Mouse (Mus musculus) cortical plate, adult 2 months (tissue): ENCODE measurements at regions not wholly inside any gene's neighbourhood (a gene's known extent, or its start where the extent isn't known, plus 50 kb on each side); places are given as distances from the start of the nearest gene placed in this dataset.

Experiments
- CTCF ChIP-seq: fragments of 200-500 bp; IDR thresholded peaks from 2 replicates; pipeline ENCODE4 v1.5.1; 2011; ENCODE audit warnings: mild to moderate bottlenecking, control low read depth, low read length; ENCODE audit not compliant: insufficient read depth; ENCODE audit errors: extremely low read depth
- POLR2A ChIP-seq: fragments of 200-500 bp; IDR thresholded peaks from 2 replicates; pipeline ENCODE4 v1.6.1; 2011; ENCODE audit warnings: mild to moderate bottlenecking, low read length, control low read depth; ENCODE audit not compliant: insufficient read depth; ENCODE audit errors: extremely low read depth

DNA sequence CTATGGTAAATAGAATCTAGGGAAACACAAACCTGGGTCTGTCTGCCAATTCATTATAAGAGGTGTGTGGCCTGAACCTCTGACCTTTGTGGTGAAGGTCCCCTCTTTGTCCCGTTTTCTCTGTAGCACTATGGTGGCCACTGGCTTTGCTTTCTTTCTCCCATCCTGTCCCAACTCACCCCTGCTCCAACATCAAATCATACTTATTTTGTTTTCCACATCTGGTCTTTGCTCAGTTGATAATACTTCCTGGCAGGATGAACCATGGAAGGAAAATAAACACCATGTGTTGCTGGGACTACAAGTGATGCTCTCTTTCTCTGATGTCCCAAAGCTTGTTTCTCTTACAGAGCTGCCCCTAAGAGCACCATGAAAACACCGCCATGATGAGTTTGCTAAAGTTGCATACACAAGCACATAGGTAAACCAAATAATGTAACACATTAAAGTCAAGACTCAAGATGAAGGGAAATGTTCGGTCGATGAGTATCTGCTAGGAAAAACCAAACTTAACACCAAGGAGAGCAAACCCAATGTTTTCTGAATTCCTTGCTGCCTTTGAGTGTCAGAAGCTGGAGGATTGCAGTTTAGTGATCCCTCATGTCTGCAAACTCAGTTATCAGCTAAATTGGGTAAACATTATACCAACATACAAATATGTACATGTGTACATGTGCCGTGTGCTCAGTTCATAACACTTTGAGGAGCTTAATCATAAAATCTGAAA lies 269.1 kb downstream of the Rfpl4b start:
- no peak for TF ChIP-seq CTCF
- TF ChIP-seq POLR2A, result no peak
